Mouse (Mus musculus) neural tube, embryonic 13.5 days (tissue): ENCODE data around the gene Car5a. TPM values are rescaled to one million over a fixed set of nuclear protein-coding genes. Genes with fewer than 3 reads are reported as not detected.
A peak's percentile ranks its signal among the peaks of the same experiment; 100 is the strongest.

Source experiments
- ATAC-seq: fragments of 200-750 bp; cut with Nextera tagmentation; 2 replicates; pipeline ENCODE4 v1.8.0; 2017; ENCODE audit warnings: low read depth, mild to moderate bottlenecking, moderate TSS enrichment, moderate library complexity
- H3K27ac ChIP-seq: fragments of 300-500 bp; sonication (generic); replicated peaks from 2 replicates; pipeline ENCODE4 v1.5.1; 2015; ENCODE audit warnings: moderate library complexity, mild to moderate bottlenecking, inconsistent platforms
- H3K27me3 ChIP-seq: fragments of 300-500 bp; sonication (generic); 2 replicates; pipeline ENCODE4 v1.6.1; 2015; ENCODE audit warnings: mild to moderate bottlenecking, inconsistent platforms
- H3K36me3 ChIP-seq: fragments of 300-500 bp; sonication (generic); 2 replicates; pipeline ENCODE4 v1.6.1; 2015; ENCODE audit warnings: mild to moderate bottlenecking, inconsistent platforms
- H3K4me1 ChIP-seq: fragments of 300-500 bp; sonication (generic); replicated peaks from 2 replicates; pipeline ENCODE4 v1.6.1; 2015; ENCODE audit warnings: inconsistent platforms
- H3K4me2 ChIP-seq: fragments of 300-500 bp; sonication (generic); 2 replicates; pipeline ENCODE4 v1.6.1; 2015; ENCODE audit warnings: inconsistent platforms, mild to moderate bottlenecking, moderate library complexity
- H3K4me3 ChIP-seq: fragments of 300-500 bp; sonication (generic); 2 replicates; pipeline ENCODE4 v1.5.1; 2015; ENCODE audit warnings: mild to moderate bottlenecking, inconsistent platforms
- H3K9ac ChIP-seq: fragments of 300-500 bp; sonication (generic); 2 replicates; pipeline ENCODE4 v1.6.1; 2015; ENCODE audit warnings: moderate library complexity, mild to moderate bottlenecking, inconsistent platforms
- H3K9me3 ChIP-seq: fragments of 300-500 bp; sonication (generic); 2 replicates; pipeline ENCODE4 v1.6.1; 2016; ENCODE audit warnings: inconsistent platforms
- WGBS: fragments of 180-500 bp; shearing (Covaris S2); methylation state at CpG from one replicate; pipeline ENCODE4 v1.1.7; 2015; 5-methylcytosine and 5-hydroxymethylcytosine counted together
- polyA plus RNA-seq: library from polyadenylated mRNA; unstranded; fragments of >200 nt; fragmentation: Nextera tagmentation; extraction: Ambion mirVana; gene quantifications from 2 replicates; pipeline ENCODE4 v1.2.1, GENCODE M21; 2015

Car5a gene
- polyA plus RNA-seq: 0.23 and 0.31 TPM in 2 replicates

GRCm38 (mm10) chr8:121944831-121945230 lies at the start of gene Car5a:
Gene Car5a (minus strand): TSS chr8:121944904.
- no peak for ATAC-seq

GRCm38 (mm10) chr8:121992911-121993310 lies 48.2 kb upstream of the Car5a start:
- H3K27me3 ChIP-seq: no peaks in the 10 kb centered on the region
- peaks cover 83% of the 10 kb centered on the region for H3K36me3 ChIP-seq
- H3K4me2 ChIP-seq: no peak overlapping the region
- H3K4me1 ChIP-seq: 0 out of 2 replicates have a peak, but pooled peaks cover 3% of the 10 kb centered on the region
- ATAC-seq: no peak
- H3K4me3 ChIP-seq: no peak overlapping the region
- no peak overlapping the region for H3K27ac ChIP-seq
- H3K9me3 ChIP-seq: no peaks in the 10 kb centered on the region
- WGBS: 90% methylated on average over 4 of the region's 4 CpGs
- no peak overlapping the region for H3K9ac ChIP-seq

More at GRCm38 (mm10) chr8:121944831-121945230, at the start of gene Car5a:
- no peaks in the 10 kb centered on the region for H3K9me3 ChIP-seq
- H3K36me3 ChIP-seq: no peaks in the 10 kb centered on the region
- H3K27ac ChIP-seq: no peak within 1 kb of the TSS
- no peak within 1 kb of the TSS for H3K4me2 ChIP-seq
- H3K4me1 ChIP-seq: peaks cover 27% of the 10 kb centered on the region
- H3K9ac ChIP-seq: no peak within 1 kb of the TSS
- no peak within 1 kb of the TSS for H3K4me3 ChIP-seq
- no peaks in the 10 kb centered on the region for H3K27me3 ChIP-seq

GRCm38 (mm10) chr8:121991611-121992010 lies 46.9 kb upstream of the Car5a start:
- H3K4me1 ChIP-seq: 0 out of 2 replicates have a peak, but pooled peaks cover 3% of the 10 kb centered on the region
- no peaks in the 10 kb centered on the region for H3K27me3 ChIP-seq
- no peak overlapping the region for H3K4me3 ChIP-seq
- WGBS: 95% methylated on average over 7 of the region's 7 CpGs
- H3K36me3 ChIP-seq: peaks cover 76% of the 10 kb centered on the region
- no peak overlapping the region for H3K9ac ChIP-seq
- no peaks in the 10 kb centered on the region for H3K9me3 ChIP-seq
- H3K4me2 ChIP-seq: no peak overlapping the region
- no peak overlapping the region for H3K27ac ChIP-seq
- ATAC-seq: no peak

- H3K4me1 ChIP-seq: 0 out of 2 replicates have a peak, but pooled peaks cover 3% of the 10 kb centered on the region
- ATAC-seq: no peak
- no peaks in the 10 kb centered on the region for H3K9me3 ChIP-seq
- no peak overlapping the region for H3K27ac ChIP-seq
- 91% methylated on average over 9 of the region's 9 CpGs for WGBS
- H3K9ac ChIP-seq: no peak overlapping the region
- H3K4me2 ChIP-seq: no peak overlapping the region
- H3K27me3 ChIP-seq: no peaks in the 10 kb centered on the region
- H3K4me3 ChIP-seq: no peak overlapping the region
- peaks cover 75% of the 10 kb centered on the region for H3K36me3 ChIP-seq
These were observed 46.0 kb upstream of the Car5a start for GRCm38 (mm10) chr8:121990506-121991255.

GRCm38 (mm10) chr8:121987892-121988291 lies 43.2 kb upstream of the Car5a start:
- H3K9me3 ChIP-seq: no peaks in the 10 kb centered on the region
- no peaks in the 10 kb centered on the region for H3K27me3 ChIP-seq
- peaks cover 85% of the 10 kb centered on the region for H3K36me3 ChIP-seq
- no peak overlapping the region for H3K4me3 ChIP-seq
- no peak overlapping the region for H3K27ac ChIP-seq
- H3K4me2 ChIP-seq: no peak overlapping the region
- 0 out of 2 replicates have a peak, but pooled peaks cover 3% of the 10 kb centered on the region for H3K4me1 ChIP-seq
- H3K9ac ChIP-seq: no peak overlapping the region
- no peak for ATAC-seq
- WGBS: 91% methylated on average over 5 of the region's 5 CpGs

- Histone ChIP-seq H3K27me3 (no peaks in the 10 kb centered on the region), H3K4me1 (peaks cover 13% of the 10 kb centered on the region; the same call in 1 of the 2 replicates), H3K4me3 (no peak overlapping the region), H3K27ac (no peak overlapping the region), H3K9me3 (no peaks in the 10 kb centered on the region), H3K4me2 (no peak overlapping the region), H3K9ac (no peak overlapping the region), H3K36me3 (peaks cover 86% of the 10 kb centered on the region)
- WGBS: 100% methylated on average over 3 of the region's 3 CpGs
- no peak for ATAC-seq
These were observed 41.0 kb upstream of the Car5a start for GRCm38 (mm10) chr8:121985673-121986072.

- WGBS: 72% methylated on average over 7 of the region's 7 CpGs
- H3K4me2 ChIP-seq: no peak overlapping the region
- H3K27ac ChIP-seq: no peak overlapping the region
- H3K4me3 ChIP-seq: no peak overlapping the region
- H3K9ac ChIP-seq: no peak overlapping the region
- no peak for ATAC-seq
- H3K4me1 ChIP-seq: peaks cover 10% of the 10 kb centered on the region; the same call in 1 of the 2 replicates
- H3K27me3 ChIP-seq: no peaks in the 10 kb centered on the region
- H3K36me3 ChIP-seq: peaks cover 91% of the 10 kb centered on the region
- no peaks in the 10 kb centered on the region for H3K9me3 ChIP-seq
These were observed 36.8 kb upstream of the Car5a start for GRCm38 (mm10) chr8:121981520-121981895.

GRCm38 (mm10) chr8:121980792-121981519 lies 36.3 kb upstream of the Car5a start:
- Histone ChIP-seq H3K27ac (no peak overlapping the region), H3K4me3 (no peak overlapping the region), H3K4me2 (no peak overlapping the region), H3K9me3 (no peaks in the 10 kb centered on the region), H3K9ac (no peak overlapping the region), H3K4me1 (peaks cover 10% of the 10 kb centered on the region; the same call in 1 of the 2 replicates), H3K27me3 (no peaks in the 10 kb centered on the region), H3K36me3 (peaks cover 93% of the 10 kb centered on the region)
- no peak for ATAC-seq
- 93% methylated on average over 11 of the region's 11 CpGs for WGBS

GRCm38 (mm10) chr8:121978670-121979069 lies 34.0 kb upstream of the Car5a start:
- no peak overlapping the region for H3K9ac ChIP-seq
- H3K4me3 ChIP-seq: no peak overlapping the region
- H3K4me1 ChIP-seq: peaks cover 10% of the 10 kb centered on the region; the same call in 1 of the 2 replicates
- WGBS: 97% methylated on average over 13 of the region's 13 CpGs
- H3K27ac ChIP-seq: no peak overlapping the region
- no peak overlapping the region for H3K4me2 ChIP-seq
- H3K9me3 ChIP-seq: no peaks in the 10 kb centered on the region
- no peak for ATAC-seq
- H3K36me3 ChIP-seq: peaks cover 93% of the 10 kb centered on the region
- H3K27me3 ChIP-seq: no peaks in the 10 kb centered on the region

GRCm38 (mm10) chr8:121977819-121978590 lies 33.3 kb upstream of the Car5a start:
- peak; percentile 61; the same call in 1 of the 2 replicates for ATAC-seq
- Histone ChIP-seq H3K9ac (no peak overlapping the region), H3K27me3 (no peaks in the 10 kb centered on the region), H3K4me1 (peaks cover 10% of the 10 kb centered on the region; the same call in 1 of the 2 replicates), H3K9me3 (no peaks in the 10 kb centered on the region), H3K36me3 (peaks cover 86% of the 10 kb centered on the region), H3K4me2 (no peak overlapping the region), H3K27ac (no peak overlapping the region), H3K4me3 (no peak overlapping the region)
- 66% methylated on average over 8 of the region's 8 CpGs for WGBS

GRCm38 (mm10) chr8:121973906-121974305 lies 29.2 kb upstream of the Car5a start:
- peaks cover 49% of the 10 kb centered on the region for H3K36me3 ChIP-seq
- 93% methylated on average over 28 of the region's 28 CpGs for WGBS
- no peak for ATAC-seq

More at GRCm38 (mm10) chr8:121973906-121974305, 29.2 kb upstream of the Car5a start:
- no peak overlapping the region for H3K4me3 ChIP-seq
- peaks cover 23% of the 10 kb centered on the region for H3K4me1 ChIP-seq
- H3K9ac ChIP-seq: no peak overlapping the region
- no peaks in the 10 kb centered on the region for H3K27me3 ChIP-seq
- no peak overlapping the region for H3K4me2 ChIP-seq
- no peak overlapping the region for H3K27ac ChIP-seq
- no peaks in the 10 kb centered on the region for H3K9me3 ChIP-seq
